Mouse (Mus musculus) cerebral cortex, adult 2 months (tissue): ENCODE data around the gene Rita1.

Source experiments
- WGBS: fragments of 180-500 bp; shearing (Covaris S2); methylation state at CpG from one replicate; pipeline ENCODE4 v1.1.7; 2018; 5-methylcytosine and 5-hydroxymethylcytosine counted together

Gene Rita1

GRCm38 (mm10) chr5:120612442-120612821, at the start of gene Rita1, which contains the start of gene Ddx54:
TSS of gene Rita1 (minus strand) at chr5:120612589.
TSS of gene Ddx54 (plus strand) at chr5:120612739.
- WGBS: under 1% methylated on average over 22 of the region's 22 CpGs

- 25% methylated on average over 5 of the region's 5 CpGs for WGBS
These were observed 48.4 kb upstream of the Rita1 start for GRCm38 (mm10) chr5:120660816-120661215.

- 43% methylated on average over 12 of the region's 12 CpGs for WGBS
These were observed 43.9 kb upstream of the Rita1 start for GRCm38 (mm10) chr5:120656281-120656751.

- 58% methylated on average over 2 of the region's 2 CpGs for WGBS
These were observed 41.5 kb upstream of the Rita1 start for GRCm38 (mm10) chr5:120653873-120654272.

- 40% methylated on average over 28 of the region's 28 CpGs for WGBS
These were observed 40.7 kb upstream of the Rita1 start for GRCm38 (mm10) chr5:120652915-120653701.

- WGBS: 72% methylated on average over 5 of the region's 5 CpGs
These were observed 38.8 kb upstream of the Rita1 start for GRCm38 (mm10) chr5:120651230-120651629.

- 20% methylated on average over 13 of the region's 13 CpGs for WGBS
These were observed 37.5 kb upstream of the Rita1 start for GRCm38 (mm10) chr5:120649938-120650337.

- WGBS: 3% methylated on average over 21 of the region's 21 CpGs
These were observed 37.1 kb upstream of the Rita1 start for GRCm38 (mm10) chr5:120649374-120649933.

GRCm38 (mm10) chr5:120648569-120649373, 36.4 kb upstream of the Rita1 start, which contains the start of gene Rasal1:
TSS of gene Rasal1 (plus strand) at chr5:120648812.
- 1% methylated on average over 51 of the region's 53 CpGs for WGBS

GRCm38 (mm10) chr5:120647814-120648491, 35.6 kb upstream of the Rita1 start:
- 22% methylated on average over 12 of the region's 12 CpGs for WGBS

GRCm38 (mm10) chr5:120647361-120647760, 35.0 kb upstream of the Rita1 start:
- 84% methylated on average over 4 of the region's 4 CpGs for WGBS

GRCm38 (mm10) chr5:120645851-120646250, 33.5 kb upstream of the Rita1 start:
- 35% methylated on average over 6 of the region's 6 CpGs for WGBS

GRCm38 (mm10) chr5:120644227-120644626, 31.8 kb upstream of the Rita1 start:
- WGBS: 78% methylated on average over 3 of the region's 3 CpGs

- 43% methylated on average over 14 of the region's 14 CpGs for WGBS
These were observed 31.1 kb upstream of the Rita1 start for GRCm38 (mm10) chr5:120643365-120644085.

- WGBS: 92% methylated on average over 7 of the region's 7 CpGs
These were observed 27.7 kb upstream of the Rita1 start for GRCm38 (mm10) chr5:120640094-120640493.

GRCm38 (mm10) chr5:120635633-120636032, 23.2 kb upstream of the Rita1 start:
- 63% methylated on average over 5 of the region's 5 CpGs for WGBS

GRCm38 (mm10) chr5:120634860-120635259, 22.5 kb upstream of the Rita1 start:
- 64% methylated on average over 5 of the region's 5 CpGs for WGBS

GRCm38 (mm10) chr5:120634131-120634530, 21.7 kb upstream of the Rita1 start, which contains the start of gene Cfap73:
TSS of gene Cfap73 (minus strand) at chr5:120634235.
- WGBS: 61% methylated on average over 9 of the region's 9 CpGs

- WGBS: 90% methylated on average over 5 of the region's 5 CpGs
These were observed 19.5 kb upstream of the Rita1 start for GRCm38 (mm10) chr5:120631892-120632291.

GRCm38 (mm10) chr5:120631128-120631527, 18.7 kb upstream of the Rita1 start:
- 18% methylated on average over 29 of the region's 29 CpGs for WGBS

GRCm38 (mm10) chr5:120628624-120629023, 16.2 kb upstream of the Rita1 start:
- 62% methylated on average over 7 of the region's 7 CpGs for WGBS
